Mouse (Mus musculus) ZHBTc4 (cell line): Measurements from ENCODE around the gene Exosc5.

Experiments
- DNase-seq: peaks from one replicate; pipeline ENCODE4 v3.0.0-alpha.2; 2011; ENCODE audit warnings: low read depth, low spot score

Gene Exosc5

DNA sequence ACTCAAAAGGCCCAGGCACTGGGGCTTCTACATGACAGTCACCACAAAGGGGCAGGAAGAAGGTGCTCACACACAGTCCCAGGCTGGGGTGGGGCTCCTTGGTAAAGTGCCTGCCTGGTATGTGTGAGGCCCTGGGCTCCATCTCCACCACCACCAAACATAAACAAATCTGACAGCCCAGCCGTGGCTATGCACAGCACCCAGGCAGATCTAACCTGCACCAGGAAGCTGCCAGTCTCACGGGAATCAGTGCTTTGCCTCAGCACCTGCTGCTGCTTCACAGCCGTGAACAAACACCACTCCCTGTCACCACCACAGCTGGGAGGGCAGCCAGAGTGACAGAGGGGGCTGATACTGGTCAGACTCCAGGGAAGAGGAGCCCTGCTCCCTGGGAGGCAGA lies 22.6 kb upstream of the Exosc5 start:
- DNase-seq: no peak

- no peak for DNase-seq
These were observed 21.9 kb upstream of the Exosc5 start for GRCm38 (mm10) chr7:25637099-25637498.

DNA sequence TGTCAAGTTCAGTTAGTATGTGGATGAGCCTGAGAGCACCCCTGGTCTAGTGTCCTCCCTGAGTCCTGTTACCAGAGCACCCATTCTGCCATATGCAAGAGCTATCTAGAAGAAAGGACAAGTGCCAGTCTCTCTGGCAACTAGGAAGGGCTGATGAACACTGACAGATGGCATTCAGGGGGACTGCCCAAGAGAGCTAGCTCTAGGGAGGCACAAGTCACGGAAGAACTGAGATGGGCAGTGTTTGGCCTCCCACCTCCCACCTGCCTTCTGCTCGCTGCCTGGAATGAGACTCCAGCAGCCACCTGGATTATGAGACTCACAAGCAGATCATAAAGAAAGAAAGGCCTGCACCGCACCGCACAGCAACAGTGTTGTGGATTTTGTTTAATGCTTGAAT lies 19.2 kb upstream of the Exosc5 start:
- DNase-seq: no peak

DNA sequence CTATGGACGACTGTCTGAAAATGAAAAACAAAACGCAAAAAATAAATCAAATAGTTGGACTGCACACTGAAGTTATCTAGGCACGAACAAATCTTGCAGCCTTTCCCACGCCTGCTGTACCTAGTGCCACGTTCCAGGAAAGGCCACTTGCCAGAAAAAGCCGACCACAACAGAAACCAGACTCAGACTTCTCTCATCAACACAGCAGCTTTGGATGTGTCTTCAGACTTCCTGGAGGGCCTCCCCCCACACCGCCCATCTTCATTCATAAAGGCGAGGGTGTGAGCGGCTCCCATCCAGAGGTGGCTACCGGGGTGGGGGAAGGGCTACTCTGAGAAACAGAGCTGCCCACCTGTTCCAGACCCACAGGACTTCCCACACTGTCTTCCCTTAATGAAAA lies 14.8 kb upstream of the Exosc5 start:
- no peak for DNase-seq

- DNase-seq: no peak
These were observed 14.3 kb upstream of the Exosc5 start for GRCm38 (mm10) chr7:25644631-25645030.

GRCm38 (mm10) chr7:25645074-25645473 lies 13.9 kb upstream of the Exosc5 start:
- DNase-seq: no peak

GRCm38 (mm10) chr7:25647574-25648123 lies 11.3 kb upstream of the Exosc5 start:
- DNase-seq: peak; percentile 68

GRCm38 (mm10) chr7:25649839-25650238 lies 9.1 kb upstream of the Exosc5 start:
- DNase-seq: no peak

GRCm38 (mm10) chr7:25651281-25651680 lies 7.7 kb upstream of the Exosc5 start:
- DNase-seq: peak; percentile 23

DNA sequence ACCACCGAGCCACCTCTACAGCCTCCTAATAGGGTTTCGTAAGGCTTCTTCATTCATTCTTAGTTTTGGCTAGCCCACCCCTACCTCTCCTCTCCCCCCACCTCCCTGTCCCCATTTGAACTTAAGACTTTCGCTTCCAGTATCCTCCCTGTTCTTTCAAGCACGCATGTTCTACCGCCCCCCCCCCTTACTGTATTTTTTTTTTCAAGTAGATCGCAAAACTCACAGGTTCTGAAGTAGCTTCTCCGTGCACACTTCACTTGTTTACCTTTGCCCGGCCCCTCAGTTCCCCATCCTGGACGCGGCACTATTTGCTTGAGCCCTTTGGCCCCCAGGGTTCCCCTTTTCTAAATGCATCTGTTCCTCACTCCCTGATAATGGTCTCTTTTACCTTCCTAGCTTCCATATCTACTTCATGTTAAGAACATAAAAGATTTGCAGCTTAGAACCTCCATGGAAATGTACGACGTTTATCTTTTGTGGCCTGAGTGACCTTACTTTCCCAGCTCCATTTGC lies 6.7 kb upstream of the Exosc5 start:
- no peak for DNase-seq

DNA sequence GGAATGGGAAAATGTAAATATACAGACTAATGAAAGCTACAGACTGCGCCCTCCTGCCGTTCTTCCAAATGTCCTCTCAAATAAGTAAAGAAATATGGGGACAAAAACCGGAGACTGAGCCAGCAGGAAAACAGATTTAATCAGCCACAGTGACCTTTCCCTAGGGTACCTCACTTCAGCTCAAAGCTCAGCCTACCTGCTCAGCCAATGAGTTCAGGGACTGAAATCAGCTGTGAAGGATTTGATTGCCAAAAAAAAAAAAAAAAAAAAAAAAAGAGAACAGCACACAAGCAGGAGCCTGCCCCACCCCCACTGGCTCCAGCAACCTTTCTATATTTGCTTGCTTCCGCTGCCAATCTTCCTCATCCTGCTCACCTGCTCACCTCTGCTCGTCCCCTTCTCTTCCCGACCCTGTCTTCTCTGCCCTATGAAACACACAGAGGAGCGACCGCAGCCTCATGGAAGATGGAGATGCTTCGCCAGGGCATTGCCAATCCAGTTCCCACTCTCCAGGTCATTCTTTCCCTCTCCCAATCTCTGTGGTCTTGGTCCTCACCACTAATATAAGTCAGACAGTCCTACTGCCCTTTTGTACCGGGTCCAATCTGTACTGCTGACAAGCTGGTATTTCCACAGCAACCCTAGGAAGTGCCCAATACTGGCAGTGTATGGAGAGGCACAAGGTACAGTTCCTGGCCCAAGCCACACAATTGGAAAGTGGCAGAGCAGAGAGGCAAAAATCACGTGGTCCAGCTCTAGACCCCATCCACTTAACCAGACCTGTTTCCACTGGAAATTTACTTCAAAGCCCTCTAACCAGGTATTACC lies 3.1 kb upstream of the Exosc5 start:
- DNase-seq: no peak

DNA sequence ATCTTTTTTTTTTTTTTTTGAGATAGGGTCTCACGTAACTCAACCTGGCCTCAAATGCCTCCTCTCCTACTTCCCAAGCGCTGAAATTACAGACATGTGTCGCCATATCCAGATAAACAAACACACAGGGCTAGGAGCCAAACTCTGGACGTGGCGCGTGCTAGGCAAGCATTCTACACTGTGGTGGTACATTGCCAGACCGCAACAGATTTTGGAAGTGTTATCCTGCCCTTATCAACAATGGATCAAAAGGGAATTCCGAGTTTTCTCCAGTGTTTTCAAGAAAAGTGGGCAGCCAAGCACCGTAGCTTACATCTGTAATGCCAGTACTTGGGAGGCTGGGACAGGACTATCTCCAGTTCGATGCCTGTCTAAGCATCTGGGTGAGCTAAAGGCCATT lies 1.2 kb upstream of the Exosc5 start:
- no peak for DNase-seq

- DNase-seq: no peak
These were observed 7.4 kb downstream of the Exosc5 start for GRCm38 (mm10) chr7:25666381-25666780.

GRCm38 (mm10) chr7:25669158-25669557 lies 10.2 kb downstream of the Exosc5 start:
- DNase-seq: peak; percentile 70

DNA sequence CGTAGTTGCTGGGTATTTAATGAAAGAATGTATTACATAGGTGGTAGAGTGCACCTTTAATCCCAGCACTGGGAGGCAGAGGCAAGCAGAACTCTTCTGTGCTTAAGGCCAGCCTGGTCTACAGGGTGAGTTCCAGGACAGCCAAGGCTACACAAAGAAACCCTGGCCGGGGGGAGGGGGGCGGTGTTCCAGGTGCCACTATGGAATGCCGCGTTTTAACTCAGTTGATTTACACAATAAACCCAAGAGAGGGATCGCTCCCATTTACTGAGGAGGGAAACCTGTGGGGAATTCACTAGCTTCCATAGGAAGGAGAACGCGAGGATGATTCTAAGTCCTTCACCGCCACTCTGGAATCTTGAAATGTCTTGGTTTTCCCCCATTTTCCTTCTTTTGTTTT lies 10.7 kb downstream of the Exosc5 start:
- peak; percentile 94 for DNase-seq

GRCm38 (mm10) chr7:25670096-25670495 lies 11.1 kb downstream of the Exosc5 start:
- DNase-seq: peak; percentile 62

DNA sequence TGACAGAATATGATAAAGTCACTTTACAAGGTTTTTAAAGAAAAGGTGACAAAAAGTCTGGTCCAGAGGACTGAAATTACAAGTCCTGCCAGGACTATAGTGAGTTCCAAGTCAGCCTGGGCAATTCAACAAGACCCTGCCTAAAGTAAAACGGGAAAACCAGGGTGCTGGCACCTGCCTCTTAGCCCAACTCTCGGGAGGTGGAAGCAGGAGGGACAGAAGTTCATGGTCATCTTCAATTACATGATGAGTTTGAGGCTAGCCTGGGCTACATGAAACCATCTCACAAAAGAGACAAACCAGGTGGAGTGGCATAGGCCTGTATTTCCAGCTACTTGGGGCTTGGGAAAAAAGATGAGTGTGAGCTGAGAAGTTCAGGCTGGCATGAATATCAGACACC lies 12.7 kb downstream of the Exosc5 start:
- DNase-seq: no peak

GRCm38 (mm10) chr7:25672442-25672841 lies 13.5 kb downstream of the Exosc5 start:
- peak; percentile 75 for DNase-seq

DNA sequence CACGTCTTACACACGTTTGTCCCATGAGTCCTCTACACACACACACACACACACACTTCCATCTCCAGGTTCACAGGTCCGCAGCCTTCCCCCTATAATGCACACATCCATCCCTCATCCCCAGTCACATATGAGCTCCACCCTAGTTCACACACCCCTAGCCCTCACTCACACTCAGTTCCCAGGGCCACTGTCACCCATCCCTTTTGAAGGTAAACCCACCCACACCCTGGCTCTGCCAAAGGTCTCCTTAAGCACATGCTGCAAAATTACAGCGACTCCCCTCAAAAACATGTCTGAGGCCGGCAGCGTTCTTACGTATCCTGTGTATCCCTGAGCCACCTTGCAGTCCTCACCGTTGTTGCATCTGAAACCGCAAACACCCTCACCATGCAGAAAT lies 15.3 kb downstream of the Exosc5 start:
- DNase-seq: no peak

DNA sequence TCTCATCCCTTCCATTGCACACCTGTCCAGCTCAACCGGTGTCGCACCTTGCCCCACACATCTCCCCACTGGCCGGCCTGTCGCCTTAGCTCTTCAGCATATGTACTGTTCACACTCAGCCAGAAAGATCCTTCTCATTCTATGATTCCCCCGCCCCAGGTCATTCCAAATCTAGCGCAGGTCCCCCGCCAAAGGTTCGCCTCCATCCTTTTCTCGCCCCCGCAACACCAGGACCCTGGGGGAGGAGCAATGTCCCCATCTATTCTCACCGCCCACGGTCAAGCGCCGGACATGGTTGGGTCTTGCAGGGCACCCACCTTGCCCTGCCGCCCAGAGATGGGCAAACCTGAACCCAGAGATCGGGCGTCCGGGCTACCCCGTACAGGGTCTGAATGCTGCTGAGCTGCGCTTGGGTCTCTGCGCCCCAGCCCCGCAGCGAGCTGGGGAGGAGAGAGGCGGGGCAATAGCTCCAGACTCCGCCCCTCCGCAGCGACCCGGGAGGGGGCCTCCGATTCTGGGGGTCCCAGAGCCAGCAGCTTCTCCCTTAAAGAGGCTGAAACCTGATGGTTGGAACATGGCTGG lies 15.8 kb downstream of the Exosc5 start, which contains the start of gene Tmem91:
Gene Tmem91 (minus strand): TSS at position 448 of the 582 bp plus-strand sequence.
- no peak for DNase-seq

- DNase-seq: no peak
These were observed 16.4 kb downstream of the Exosc5 start for GRCm38 (mm10) chr7:25675405-25675804.

- no peak for DNase-seq
These were observed 17.3 kb downstream of the Exosc5 start for GRCm38 (mm10) chr7:25676085-25676781.
